Mouse (Mus musculus): ENCODE results near the gene Mrpl52. TPM values are rescaled to one million over a fixed set of nuclear protein-coding genes. Genes with fewer than 3 reads are reported as not detected.

The Mrpl52 gene
- total and polyA plus RNA-seq, 3 experiments, result 469 to 473 TPM; not detected in 1

DNA sequence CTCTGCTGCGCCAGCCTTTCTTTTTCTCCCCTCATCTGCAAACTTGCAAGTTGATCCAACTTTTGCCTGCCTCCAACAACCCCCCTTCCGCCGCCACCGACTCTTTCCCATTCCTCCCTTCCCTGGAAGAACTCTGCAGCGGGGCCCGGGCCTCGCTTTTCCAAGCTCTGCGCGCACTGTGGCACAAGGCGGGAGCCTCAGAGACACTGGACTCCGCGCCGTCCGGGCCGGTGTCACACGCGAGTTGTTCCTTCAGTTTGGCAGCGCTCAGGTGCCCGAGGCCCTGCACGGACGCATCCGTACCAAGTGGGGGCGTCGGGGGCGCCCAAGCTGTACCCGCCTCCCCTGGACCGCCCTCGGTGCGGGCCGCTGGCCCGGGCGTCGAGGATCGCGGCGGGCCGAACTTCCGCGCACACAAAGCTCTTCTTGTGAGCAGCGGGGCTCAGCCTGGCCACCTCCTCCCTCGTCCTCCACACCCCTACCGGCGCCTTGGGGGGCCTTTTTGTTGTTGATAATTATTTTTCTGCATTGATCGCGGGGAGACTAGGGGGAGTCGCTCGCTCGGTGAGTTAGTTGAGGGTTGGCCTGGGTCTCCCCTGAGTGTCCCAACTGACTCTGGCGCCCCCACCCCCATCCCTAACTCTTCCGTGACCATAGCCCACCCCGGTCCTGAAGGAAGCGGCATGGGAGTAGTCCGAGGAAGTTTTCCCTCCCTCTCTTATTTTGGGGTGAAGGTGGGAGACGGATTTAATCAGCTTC lies 5.5 kb downstream of the Mrpl52 start:
- Histone ChIP-seq H3K4me1 (ENCODE audit: control insufficient read depth in 1 of 2, insufficient read depth in 2 of 2, low read length in 2 of 2) (peaks cover 0 to 22% of the 10 kb centered on the region in 2 experiments; a peak in 2 of 4 replicates), H3K27ac (ENCODE audit: control insufficient read depth, low read depth, low read length) (peak overlapping the region; percentile 81), H3K9me3 (replicated peaks; ENCODE audit: insufficient read depth, low read length) (no peaks in the 10 kb centered on the region), H3K36me3 (ENCODE audit: control insufficient read depth in 1 of 2, insufficient read depth in 2 of 2, low read length in 2 of 2) (peaks cover 0 to 24% of the 10 kb centered on the region in 2 experiments; a peak in 2 of 4 replicates), H3K27me3 (ENCODE audit: control insufficient read depth in 1 of 2, insufficient read depth in 2 of 2, low read length in 2 of 2) (no peaks in the 10 kb centered on the region), H3K79me2 (ENCODE audit: control insufficient read depth, insufficient read depth, low read length, poor library complexity) (peaks cover 30% of the 10 kb centered on the region), H3K9ac (ENCODE audit: control insufficient read depth, low read depth, low read length, poor library complexity, severe bottlenecking) (peak overlapping the region; percentile 86), H3K4me3 (ENCODE audit: control insufficient read depth in 1 of 2, insufficient read depth in 1 of 2, low read depth in 2 of 2, low read length in 2 of 2) (peak overlapping the region; percentile 71 to 80)
- TF ChIP-seq TCF12 (IDR thresholded peaks at IDR 0.05; ENCODE audit: low read depth, low read length) (no peak), EP300 (IDR thresholded peaks at IDR 0.05; ENCODE audit: low read depth in 1 of 2, low read length in 2 of 2) (no peak), POLR2A (IDR thresholded peaks at IDR 0.05; ENCODE audit: control insufficient read depth in 1 of 2, insufficient read depth in 1 of 2, low read depth in 1 of 2, low read length in 2 of 2, poor library complexity in 1 of 2) (0 out of 4 replicates have a peak, but pooled peaks of 1 of the 2 experiments have one; percentile 47), SIN3A (IDR thresholded peaks at IDR 0.05; ENCODE audit: low read length) (no peak), GABPA (IDR thresholded peaks at IDR 0.05; ENCODE audit: low read depth, low read length) (no peak), NELFE (IDR thresholded peaks at IDR 0.05; ENCODE audit: low read depth, low read length) (0 out of 2 replicates have a peak, but pooled peaks have one; percentile 4), RAD21 (IDR thresholded peaks at IDR 0.05; ENCODE audit: low read depth, low read length) (no peak), CTCF (IDR thresholded peaks at IDR 0.05 in 2 of 3, conservative IDR thresholded peaks at IDR 0.05 in 1 of 3; ENCODE audit: control insufficient read depth in 1 of 3, insufficient read depth in 1 of 3, low read depth in 2 of 3, low read length in 3 of 3, poor library complexity in 1 of 3, severe bottlenecking in 1 of 3) (peak in 1 of 3 experiments; percentile 23; a peak in 2 of 6 replicates), JUND (IDR thresholded peaks at IDR 0.05; ENCODE audit: low read depth, low read length) (no peak), UBTF (IDR thresholded peaks at IDR 0.05; ENCODE audit: borderline replicate concordance, insufficient read depth, low read depth, low read length) (peak; percentile 31; the same call in 1 of the 2 replicates), MXI1 (IDR thresholded peaks at IDR 0.05; ENCODE audit: low read depth, low read length) (no peak)
- peak; percentile 64 for DNase-seq (ENCODE audit: low read depth, low spot score)

DNA sequence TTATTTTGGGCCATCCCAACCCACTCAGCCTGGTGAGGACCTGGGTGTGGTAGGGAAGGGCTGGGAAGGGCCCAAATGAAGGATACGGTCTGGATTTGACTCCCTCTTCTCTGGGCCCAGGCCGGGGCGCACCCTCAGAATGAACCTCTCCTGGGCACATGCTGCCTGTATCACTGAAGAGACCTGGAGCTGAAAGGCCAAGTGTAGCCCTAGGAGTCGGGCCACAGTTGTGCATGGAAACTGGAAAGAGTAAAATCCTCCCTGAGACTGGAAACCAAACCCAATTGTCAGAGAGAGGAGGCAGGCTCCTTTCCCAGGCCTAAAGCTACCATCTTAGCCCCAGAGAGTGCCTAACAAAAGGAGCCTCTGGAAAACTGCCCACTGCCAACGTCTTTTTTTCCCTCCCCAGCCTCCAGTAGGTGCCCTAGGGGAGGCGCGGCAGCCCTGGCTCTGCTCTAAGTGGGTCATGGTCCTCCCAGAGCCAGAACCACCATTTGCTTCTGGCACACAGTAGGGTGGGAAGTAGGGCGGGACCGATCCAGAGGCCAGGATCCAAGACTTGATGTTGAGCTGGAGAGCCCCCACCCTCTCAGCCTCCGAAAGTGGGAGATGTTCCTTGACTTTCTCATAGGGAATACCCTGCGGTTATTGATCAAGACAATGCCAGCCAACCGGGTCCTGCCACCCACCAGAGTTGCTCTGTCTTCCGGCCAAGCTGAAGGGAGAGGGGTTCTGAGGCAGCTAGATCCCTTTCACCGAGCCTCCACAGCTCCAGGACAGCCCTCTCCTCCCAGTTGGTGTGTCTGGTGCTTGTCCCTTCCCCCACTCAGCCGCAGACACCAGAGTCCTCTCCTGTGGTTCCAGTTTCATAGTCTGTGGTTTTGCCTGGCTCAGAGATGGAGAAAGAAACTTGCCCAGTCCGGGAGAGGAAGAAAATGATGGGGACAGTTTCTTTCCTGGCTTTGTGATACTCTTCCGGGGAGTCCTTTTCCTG lies 6.4 kb downstream of the Mrpl52 start:
- H3K9me3 ChIP-seq (replicated peaks; ENCODE audit: insufficient read depth, low read length), result no peaks in the 10 kb centered on the region
- H3K9ac ChIP-seq (ENCODE audit: control insufficient read depth, low read depth, low read length, poor library complexity, severe bottlenecking), result peak overlapping the region; percentile 86; the same call in 1 of the 2 replicates
- no peak for TF ChIP-seq ZC3H11A (IDR thresholded peaks at IDR 0.05; ENCODE audit: low read depth, low read length)
- TF ChIP-seq HCFC1 (IDR thresholded peaks at IDR 0.05; ENCODE audit: low read depth, low read length), result no peak
- TF ChIP-seq NELFE (IDR thresholded peaks at IDR 0.05; ENCODE audit: low read depth, low read length), result no peak
- H3K79me2 ChIP-seq (ENCODE audit: control insufficient read depth, insufficient read depth, low read length, poor library complexity), result peaks cover 23% of the 10 kb centered on the region
- H3K27ac ChIP-seq (ENCODE audit: control insufficient read depth, low read depth, low read length), result no peak overlapping the region
- peaks cover 0 to 16% of the 10 kb centered on the region in 2 experiments; a peak in 2 of 4 replicates for H3K4me1 ChIP-seq (ENCODE audit: control insufficient read depth in 1 of 2, insufficient read depth in 2 of 2, low read length in 2 of 2)
- H3K27me3 ChIP-seq (ENCODE audit: control insufficient read depth in 1 of 2, insufficient read depth in 2 of 2, low read length in 2 of 2), result no peaks in the 10 kb centered on the region
- DNase-seq (ENCODE audit: low read depth, low spot score), result no peak
- peak overlapping the region; percentile 71 to 80; a peak in 3 of 4 replicates for H3K4me3 ChIP-seq (ENCODE audit: control insufficient read depth in 1 of 2, insufficient read depth in 1 of 2, low read depth in 2 of 2, low read length in 2 of 2)
- H3K36me3 ChIP-seq (ENCODE audit: control insufficient read depth in 1 of 2, insufficient read depth in 2 of 2, low read length in 2 of 2), result peaks cover 0 to 20% of the 10 kb centered on the region in 2 experiments; a peak in 2 of 4 replicates

All from MEL (cell line).